Comparison of ENCODE assay signal across 8 mouse cellular contexts in the genomic region with DNA sequence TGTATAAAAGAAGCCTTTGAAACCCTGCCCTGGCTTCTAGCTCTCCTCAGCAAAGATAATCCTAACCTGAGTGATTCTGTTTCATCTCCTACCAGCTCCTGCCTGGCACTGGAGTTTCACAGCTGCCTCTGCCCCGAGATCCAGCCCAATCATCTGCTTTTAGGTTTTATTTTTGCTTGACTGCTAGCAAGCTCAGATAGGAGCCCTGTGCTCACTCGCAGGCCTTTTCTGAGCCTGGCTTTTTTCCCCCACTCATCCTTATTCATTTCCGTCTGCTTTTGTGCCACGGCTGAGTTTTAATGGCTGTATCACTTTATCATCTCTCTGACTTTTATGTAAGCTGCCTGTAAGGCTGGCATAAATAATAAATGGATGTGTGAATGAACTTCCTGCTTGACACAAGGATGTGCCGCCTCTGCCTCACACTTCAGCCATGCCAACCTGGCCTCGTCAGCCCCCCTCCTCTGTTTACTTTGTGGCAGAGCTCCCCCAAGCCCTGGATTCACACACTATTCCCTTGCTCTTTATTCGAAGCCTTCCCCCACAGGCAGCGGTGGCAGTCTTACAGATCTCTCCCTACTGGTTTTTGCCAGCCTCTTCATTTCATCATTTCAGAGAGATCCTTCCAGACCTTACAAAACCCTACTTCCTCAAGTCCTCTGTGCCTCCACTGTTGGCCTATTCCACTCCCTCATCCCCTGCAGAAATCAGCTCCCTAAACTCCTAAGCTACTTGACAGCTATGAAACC. TPM values are rescaled to one million over a fixed set of nuclear protein-coding genes. Genes with fewer than 3 reads are reported as not detected.
DNase-seq lines count a peak whose midpoint lies in the region; ATAC-seq and TF ChIP-seq lines count a peak whose summit lies in the region.

No protein-coding gene starts in this region.

- peak; percentile 42 for DNase-seq in layer of hippocampus, adult 11-12 months (ENCODE audit: low spot score)
- DNase-seq in layer of hippocampus, adult 9-10 months (ENCODE audit: low spot score): no peak
- DNase-seq in brain, embryonic 14.5 days (ENCODE audit: low read depth): peak; percentile 30
- no peak for DNase-seq in cerebellum, adult 9-11 months
- no peak for DNase-seq in cerebellum, postnatal 36 days
- DNase-seq in cerebellum, adult 8-10 months: no peak

- H3K4me1 ChIP-seq in heart, embryonic 15.5 days (replicated peaks): peaks cover 14% of the 10 kb centered on the region
- H3K4me1 ChIP-seq in midbrain, embryonic 12.5 days: peaks cover 19% of the 10 kb centered on the region

- H3K4me2 ChIP-seq in heart, embryonic 15.5 days: peak overlapping the region; percentile 92; the same call in 1 of the 2 replicates
- H3K4me2 ChIP-seq in midbrain, embryonic 12.5 days (replicated peaks): no peak overlapping the region

- no peak for ATAC-seq in heart, embryonic 15.5 days (replicated peaks; ENCODE audit: insufficient number of reproducible peaks, insufficient read depth, low FRiP score, low read depth)
- ATAC-seq in midbrain, embryonic 12.5 days (ENCODE audit: low FRiP score, low read depth): no peak

- 0 out of 2 replicates have a peak, but pooled peaks cover 6% of the 10 kb centered on the region for H3K36me3 ChIP-seq in heart, embryonic 15.5 days
- no peaks in the 10 kb centered on the region for H3K36me3 ChIP-seq in midbrain, embryonic 12.5 days

- H3K27ac ChIP-seq in heart, embryonic 15.5 days: peak overlapping the region; percentile 84
- peak overlapping the region; percentile 30; the same call in 1 of the 2 replicates for H3K27ac ChIP-seq in midbrain, embryonic 12.5 days (replicated peaks)

- H3K9ac ChIP-seq in heart, embryonic 15.5 days: no peak overlapping the region
- no peak overlapping the region for H3K9ac ChIP-seq in midbrain, embryonic 12.5 days (replicated peaks)

- TF ChIP-seq CTCF in brain, embryonic 14.5 days (IDR thresholded peaks at IDR 0.05; ENCODE audit: borderline replicate concordance, extremely low read depth, insufficient read depth, insufficient read length): no peak

- TF ChIP-seq POLR2A in brain, embryonic 14.5 days (IDR thresholded peaks at IDR 0.05; ENCODE audit: borderline replicate concordance, extremely low read depth, insufficient read depth, insufficient read length, poor library complexity, severe bottlenecking): no peak

- no peaks in the 10 kb centered on the region for H3K27me3 ChIP-seq in heart, embryonic 15.5 days
- H3K27me3 ChIP-seq in midbrain, embryonic 12.5 days: no peaks in the 10 kb centered on the region

- H3K9me3 ChIP-seq in heart, embryonic 15.5 days (replicated peaks): no peaks in the 10 kb centered on the region
- no peaks in the 10 kb centered on the region for H3K9me3 ChIP-seq in midbrain, embryonic 12.5 days

- H3K4me3 ChIP-seq in heart, embryonic 15.5 days: no peak overlapping the region; the same call in 1 of the 2 replicates
- H3K4me3 ChIP-seq in midbrain, embryonic 12.5 days: no peak overlapping the region

- 57% methylated on average over 8 of the region's 8 CpGs for WGBS in heart, embryonic 15.5 days
- 66% methylated on average over 8 of the region's 8 CpGs for WGBS in midbrain, embryonic 12.5 days

RNA-seq across cellular contexts. Expression of a gene that starts 1.7 kb away (rescaled TPM):
- 4.0 and 4.5 TPM in 2 replicates for polyA plus RNA-seq in brain, embryonic 14.5 days (2012; rRNA removed)
- polyA plus RNA-seq in heart, embryonic 15.5 days (2015; fragmentation: Nextera tagmentation; extraction: Ambion mirVana): 7.3 and 9.2 TPM in 2 replicates
- polyA plus RNA-seq in midbrain, embryonic 12.5 days (2016; fragmentation: Nextera tagmentation; extraction: Ambion mirVana): 2.6 and 3.3 TPM in 2 replicates

RNA-seq across cellular contexts. Expression of a gene that starts 15.4 kb away (rescaled TPM):
- polyA plus RNA-seq in brain, embryonic 14.5 days (2012; rRNA removed): 0.57 and 0.78 TPM in 2 replicates
- polyA plus RNA-seq in heart, embryonic 15.5 days (2015; fragmentation: Nextera tagmentation; extraction: Ambion mirVana): 0.13 TPM in 1 of 2 replicates, not detected in the other
- polyA plus RNA-seq in midbrain, embryonic 12.5 days (2016; fragmentation: Nextera tagmentation; extraction: Ambion mirVana): 0.20 and 0.31 TPM in 2 replicates

RNA-seq across cellular contexts. Expression of a gene that starts 21.8 kb away (rescaled TPM):
- polyA plus RNA-seq in brain, embryonic 14.5 days (2012; rRNA removed): 72.9 and 77.1 TPM in 2 replicates
- 1.5 and 2.8 TPM in 2 replicates for polyA plus RNA-seq in heart, embryonic 15.5 days (2015; fragmentation: Nextera tagmentation; extraction: Ambion mirVana)
- polyA plus RNA-seq in midbrain, embryonic 12.5 days (2016; fragmentation: Nextera tagmentation; extraction: Ambion mirVana): 12.9 and 14.4 TPM in 2 replicates

RNA-seq across cellular contexts. Expression of a gene that starts 26.2 kb away (rescaled TPM):
- 0.15 TPM in 1 of 2 replicates, not detected in the other for polyA plus RNA-seq in brain, embryonic 14.5 days (2012; rRNA removed)
- polyA plus RNA-seq in heart, embryonic 15.5 days (2015; fragmentation: Nextera tagmentation; extraction: Ambion mirVana): 0.28 and 0.52 TPM in 2 replicates
- not detected in 2 replicates for polyA plus RNA-seq in midbrain, embryonic 12.5 days (2016; fragmentation: Nextera tagmentation; extraction: Ambion mirVana)

RNA-seq across cellular contexts. Expression of a gene that starts 32.8 kb away (rescaled TPM):
- polyA plus RNA-seq in brain, embryonic 14.5 days (2012; rRNA removed): 24.5 and 30.7 TPM in 2 replicates
- 10.7 and 14.8 TPM in 2 replicates for polyA plus RNA-seq in heart, embryonic 15.5 days (2015; fragmentation: Nextera tagmentation; extraction: Ambion mirVana)
- polyA plus RNA-seq in midbrain, embryonic 12.5 days (2016; fragmentation: Nextera tagmentation; extraction: Ambion mirVana): 27.2 and 32.0 TPM in 2 replicates

Comparison
In these comparisons a context has a peak if more than half of its experiments do, and no peak if none do; other contexts are left out.
1. DNase-seq: peak in layer of hippocampus, adult 11-12 months (single experiment) and brain, embryonic 14.5 days (single experiment); none in layer of hippocampus, adult 9-10 months (single experiment), cerebellum, adult 9-11 months (single experiment), cerebellum, postnatal 36 days (0 of 2) and cerebellum, adult 8-10 months (single experiment).